Mouse (Mus musculus): ENCODE data around the gene Vamp2. TPM values are rescaled to one million over a fixed set of nuclear protein-coding genes. Genes with fewer than 3 reads are reported as not detected.

Gene Vamp2
- polyA plus RNA-seq, 1 experiment from 2014 or later = 103 TPM

- no peak overlapping the region for H3K27ac ChIP-seq
- peaks cover 89% of the 10 kb centered on the region for H3K36me3 ChIP-seq (replicated peaks)
- WGBS = 93% methylated on average over 14 of the region's 14 CpGs
- no peak overlapping the region for H3K9ac ChIP-seq
- no peak overlapping the region for H3K4me2 ChIP-seq
- peaks cover 18% of the 10 kb centered on the region for H3K4me1 ChIP-seq
- ATAC-seq (ENCODE audit: low FRiP score) = no peak
- H3K4me3 ChIP-seq (replicated peaks) = no peak overlapping the region
- H3K9me3 ChIP-seq = no peaks in the 10 kb centered on the region
- no peaks in the 10 kb centered on the region for H3K27me3 ChIP-seq
These were observed 16.2 kb downstream of the Vamp2 start for GRCm38 (mm10) chr11:69104487-69104886.

GRCm38 (mm10) chr11:69105227-69105626 lies 16.9 kb downstream of the Vamp2 start:
- Histone ChIP-seq H3K4me1 (peaks cover 11% of the 10 kb centered on the region), H3K36me3 (replicated peaks) (peaks cover 89% of the 10 kb centered on the region), H3K27ac (no peak overlapping the region), H3K27me3 (no peaks in the 10 kb centered on the region), H3K4me2 (no peak overlapping the region), H3K9me3 (no peaks in the 10 kb centered on the region), H3K4me3 (replicated peaks) (no peak overlapping the region), H3K9ac (no peak overlapping the region)
- ATAC-seq (ENCODE audit: low FRiP score) = no peak
- 93% methylated on average over 6 of the region's 6 CpGs for WGBS

DNA sequence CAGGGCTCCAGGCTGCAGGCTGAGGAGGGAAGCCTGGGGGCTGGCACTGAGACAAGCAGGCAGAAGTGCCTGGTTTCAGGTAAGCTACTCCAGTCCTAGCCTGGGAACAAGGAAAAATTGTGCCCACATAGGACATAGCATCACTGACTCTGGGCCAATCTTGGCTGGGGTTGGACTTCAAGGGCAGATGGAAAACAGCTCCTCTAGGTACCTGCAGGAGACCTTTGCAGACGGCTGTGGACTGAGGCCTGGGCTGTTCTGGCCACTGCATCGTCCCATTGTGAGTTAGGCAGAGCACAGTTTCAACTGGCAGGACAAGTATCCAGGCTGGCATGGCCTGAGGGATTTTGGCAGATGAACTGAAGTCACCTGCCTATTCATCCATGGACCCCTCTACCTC lies 17.5 kb downstream of the Vamp2 start:
- H3K27ac ChIP-seq = no peak overlapping the region
- H3K9me3 ChIP-seq = no peaks in the 10 kb centered on the region
- ATAC-seq (ENCODE audit: low FRiP score) = no peak
- H3K4me2 ChIP-seq = no peak overlapping the region
- no peak overlapping the region for H3K4me3 ChIP-seq (replicated peaks)
- peaks cover 87% of the 10 kb centered on the region for H3K36me3 ChIP-seq (replicated peaks)
- WGBS = 89% methylated on average over 2 of the region's 2 CpGs
- no peak overlapping the region for H3K9ac ChIP-seq
- H3K4me1 ChIP-seq = peaks cover 5% of the 10 kb centered on the region
- no peaks in the 10 kb centered on the region for H3K27me3 ChIP-seq

DNA sequence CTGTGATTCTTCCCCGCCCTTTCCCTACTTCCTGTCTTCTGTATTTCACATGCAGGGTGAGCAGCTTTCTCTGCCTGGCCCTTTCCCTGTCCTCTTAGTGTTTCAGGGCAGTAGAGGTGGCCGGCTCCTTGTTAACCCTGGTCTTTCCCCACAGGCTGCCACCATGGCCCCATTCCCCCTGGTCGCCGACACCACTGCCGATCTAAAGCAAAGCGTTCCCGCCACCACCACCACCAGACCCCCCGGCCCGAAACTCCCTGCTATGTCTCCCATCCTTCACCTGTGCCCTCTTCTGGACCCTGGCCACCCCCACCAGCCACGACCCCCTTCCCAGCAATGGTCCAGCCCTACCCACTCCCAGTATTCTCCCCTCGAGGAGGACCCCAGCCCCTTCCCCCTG lies 18.0 kb downstream of the Vamp2 start:
- WGBS = 93% methylated on average over 11 of the region's 11 CpGs
- no peak overlapping the region for H3K9ac ChIP-seq
- no peak overlapping the region for H3K27ac ChIP-seq
- no peaks in the 10 kb centered on the region for H3K9me3 ChIP-seq
- peaks cover 1% of the 10 kb centered on the region; the same call in 1 of the 2 replicates for H3K4me1 ChIP-seq
- no peak overlapping the region for H3K4me3 ChIP-seq (replicated peaks)
- H3K4me2 ChIP-seq = no peak overlapping the region
- peaks cover 82% of the 10 kb centered on the region for H3K36me3 ChIP-seq (replicated peaks)
- no peak for ATAC-seq (ENCODE audit: low FRiP score)
- H3K27me3 ChIP-seq = no peaks in the 10 kb centered on the region

DNA sequence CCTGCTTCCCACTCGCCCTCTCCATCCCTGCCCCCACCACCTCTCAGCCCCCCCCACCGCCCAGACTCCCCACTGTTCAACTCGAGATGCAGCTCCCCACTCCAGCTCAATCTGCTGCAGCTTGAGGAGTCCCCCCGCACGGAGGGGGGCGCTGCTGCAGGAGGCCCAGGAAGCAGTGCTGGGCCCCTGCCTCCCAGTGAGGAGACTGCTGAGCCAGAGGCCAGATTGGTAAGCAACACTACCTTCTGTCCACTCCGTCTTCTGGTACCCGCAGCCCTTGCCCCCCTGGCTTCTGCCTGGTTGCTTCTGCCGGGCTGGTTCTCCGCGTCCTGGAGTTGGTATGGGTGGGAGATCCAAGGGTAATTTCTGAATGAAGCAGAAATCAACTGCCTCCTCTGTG lies 18.6 kb downstream of the Vamp2 start:
- ATAC-seq (ENCODE audit: low FRiP score) = no peak
- WGBS = 78% methylated on average over 11 of the region's 11 CpGs
- H3K36me3 ChIP-seq (replicated peaks) = peaks cover 77% of the 10 kb centered on the region
- H3K27me3 ChIP-seq = peaks cover 3% of the 10 kb centered on the region; the same call in 1 of the 2 replicates
- H3K4me1 ChIP-seq = peaks cover 7% of the 10 kb centered on the region
- no peak overlapping the region for H3K4me3 ChIP-seq (replicated peaks)
- H3K9me3 ChIP-seq = no peaks in the 10 kb centered on the region
- no peak overlapping the region for H3K27ac ChIP-seq
- no peak overlapping the region for H3K4me2 ChIP-seq
- peak overlapping the region; percentile 12; the same call in 1 of the 2 replicates for H3K9ac ChIP-seq

DNA sequence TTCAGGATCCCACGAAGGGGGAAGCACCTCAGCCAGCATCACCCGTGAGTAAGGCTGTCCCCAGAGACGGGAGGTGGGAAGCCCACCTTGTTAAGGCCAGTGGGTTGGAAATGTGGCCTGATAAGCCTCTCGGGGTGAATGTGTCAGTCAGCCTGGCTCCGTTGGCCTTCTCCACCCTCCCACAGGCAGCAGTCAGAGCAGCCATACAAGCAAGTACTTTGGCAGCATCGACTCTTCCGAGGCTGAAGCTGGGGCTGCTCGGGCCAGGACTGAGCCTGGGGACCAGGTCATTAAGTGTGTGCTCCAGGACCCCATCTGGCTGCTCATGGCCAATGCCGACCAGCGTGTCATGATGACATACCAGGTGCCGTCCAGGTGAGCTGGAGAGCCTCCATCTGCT lies 19.4 kb downstream of the Vamp2 start:
- H3K27ac ChIP-seq = no peak overlapping the region
- no peak overlapping the region for H3K4me3 ChIP-seq (replicated peaks)
- peaks cover 68% of the 10 kb centered on the region for H3K36me3 ChIP-seq (replicated peaks)
- no peak for ATAC-seq (ENCODE audit: low FRiP score)
- 88% methylated on average over 11 of the region's 11 CpGs for WGBS
- H3K4me1 ChIP-seq = peaks cover 7% of the 10 kb centered on the region
- H3K9me3 ChIP-seq = no peaks in the 10 kb centered on the region
- no peak overlapping the region for H3K4me2 ChIP-seq
- no peak overlapping the region for H3K9ac ChIP-seq
- H3K27me3 ChIP-seq = peaks cover 11% of the 10 kb centered on the region

DNA sequence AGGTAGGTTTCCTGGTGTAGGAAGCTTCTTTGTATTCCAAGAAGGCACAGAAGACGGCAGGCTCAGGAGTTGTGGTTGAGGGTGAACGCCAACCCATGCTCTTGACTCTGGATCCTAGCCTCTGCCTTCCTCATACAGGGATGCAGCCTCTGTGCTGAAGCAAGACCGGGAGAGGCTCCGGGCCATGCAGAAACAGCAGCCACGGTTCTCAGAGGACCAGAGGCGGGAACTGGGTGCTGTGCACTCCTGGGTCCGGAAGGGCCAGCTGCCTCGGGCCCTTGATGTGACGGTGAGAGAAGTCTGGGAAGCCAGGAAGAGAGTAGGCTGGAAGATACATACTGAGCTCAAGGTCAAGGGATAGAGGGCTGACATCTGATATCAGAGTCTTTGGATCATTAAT lies 19.9 kb downstream of the Vamp2 start:
- H3K4me3 ChIP-seq (replicated peaks) = no peak overlapping the region
- H3K9ac ChIP-seq = no peak overlapping the region
- H3K27ac ChIP-seq = no peak overlapping the region
- H3K9me3 ChIP-seq = no peaks in the 10 kb centered on the region
- no peak overlapping the region for H3K4me2 ChIP-seq
- peaks cover 16% of the 10 kb centered on the region for H3K27me3 ChIP-seq
- H3K4me1 ChIP-seq = peaks cover 7% of the 10 kb centered on the region
- 93% methylated on average over 9 of the region's 9 CpGs for WGBS
- ATAC-seq (ENCODE audit: low FRiP score) = no peak
- peaks cover 63% of the 10 kb centered on the region for H3K36me3 ChIP-seq (replicated peaks)

DNA sequence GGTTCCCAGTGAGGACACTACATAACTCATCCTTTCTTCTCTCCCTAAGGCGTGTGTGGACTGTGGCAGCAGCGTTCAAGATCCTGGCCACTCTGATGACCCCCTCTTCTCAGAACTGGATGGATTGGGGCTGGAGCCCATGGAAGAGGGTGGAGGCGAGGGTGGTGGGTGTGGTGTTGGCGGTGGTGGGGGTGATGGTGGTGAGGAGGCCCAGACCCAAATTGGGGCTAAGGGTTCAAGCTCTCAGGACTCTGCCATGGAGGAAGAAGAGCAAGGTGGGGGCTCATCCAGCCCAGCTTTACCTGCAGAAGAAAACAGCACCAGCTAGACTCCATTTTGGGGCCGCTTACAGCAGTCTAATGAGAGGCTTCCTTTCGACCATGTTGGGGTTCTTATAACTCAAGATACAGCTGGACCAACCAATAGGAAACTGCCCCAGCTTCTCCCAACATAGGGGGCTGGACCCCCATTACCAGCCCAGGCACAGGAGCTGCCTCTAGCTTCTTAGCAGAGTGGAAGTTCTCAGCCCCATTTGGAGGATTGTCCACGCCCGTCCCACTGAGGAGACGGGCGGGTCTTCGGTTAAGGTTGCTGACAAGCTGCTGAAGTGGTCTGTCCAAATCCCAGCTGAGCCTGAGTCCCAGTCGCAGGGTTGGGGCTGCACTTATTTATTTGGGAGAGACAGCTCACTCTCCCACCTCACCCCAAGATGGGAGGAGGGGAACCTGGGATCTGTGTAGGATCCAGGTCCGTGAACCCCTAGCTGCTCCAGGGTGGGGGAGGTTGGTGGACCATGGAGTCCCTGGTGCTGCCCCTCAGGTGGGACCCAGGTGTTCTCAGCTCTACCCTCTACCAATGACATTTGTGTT lies 21.0 kb downstream of the Vamp2 start:
- Histone ChIP-seq H3K4me3 (replicated peaks) (0 out of 2 replicates have a peak overlapping the region, but pooled peaks have one; percentile 42), H3K36me3 (replicated peaks) (peaks cover 52% of the 10 kb centered on the region), H3K4me1 (peaks cover 7% of the 10 kb centered on the region), H3K9me3 (no peaks in the 10 kb centered on the region), H3K4me2 (no peak overlapping the region), H3K27me3 (peaks cover 17% of the 10 kb centered on the region), H3K9ac (no peak overlapping the region), H3K27ac (no peak overlapping the region)
- 79% methylated on average over 13 of the region's 13 CpGs for WGBS
- ATAC-seq (ENCODE audit: low FRiP score) = no peak

- peak overlapping the region; percentile 52 for H3K4me2 ChIP-seq
- H3K4me1 ChIP-seq = peaks cover 7% of the 10 kb centered on the region
- peaks cover 40% of the 10 kb centered on the region for H3K36me3 ChIP-seq (replicated peaks)
- peak; percentile 72 for ATAC-seq (ENCODE audit: low FRiP score)
- H3K9ac ChIP-seq = peak overlapping the region; percentile 36
- H3K9me3 ChIP-seq = no peaks in the 10 kb centered on the region
- peaks cover 22% of the 10 kb centered on the region for H3K27me3 ChIP-seq
- WGBS = under 1% methylated on average over 30 of the region's 30 CpGs
- H3K27ac ChIP-seq = peak overlapping the region; percentile 31; the same call in 1 of the 2 replicates
- H3K4me3 ChIP-seq (replicated peaks) = peak overlapping the region; percentile 42
These were observed 22.2 kb downstream of the Vamp2 start for GRCm38 (mm10) chr11:69110319-69111046.

DNA sequence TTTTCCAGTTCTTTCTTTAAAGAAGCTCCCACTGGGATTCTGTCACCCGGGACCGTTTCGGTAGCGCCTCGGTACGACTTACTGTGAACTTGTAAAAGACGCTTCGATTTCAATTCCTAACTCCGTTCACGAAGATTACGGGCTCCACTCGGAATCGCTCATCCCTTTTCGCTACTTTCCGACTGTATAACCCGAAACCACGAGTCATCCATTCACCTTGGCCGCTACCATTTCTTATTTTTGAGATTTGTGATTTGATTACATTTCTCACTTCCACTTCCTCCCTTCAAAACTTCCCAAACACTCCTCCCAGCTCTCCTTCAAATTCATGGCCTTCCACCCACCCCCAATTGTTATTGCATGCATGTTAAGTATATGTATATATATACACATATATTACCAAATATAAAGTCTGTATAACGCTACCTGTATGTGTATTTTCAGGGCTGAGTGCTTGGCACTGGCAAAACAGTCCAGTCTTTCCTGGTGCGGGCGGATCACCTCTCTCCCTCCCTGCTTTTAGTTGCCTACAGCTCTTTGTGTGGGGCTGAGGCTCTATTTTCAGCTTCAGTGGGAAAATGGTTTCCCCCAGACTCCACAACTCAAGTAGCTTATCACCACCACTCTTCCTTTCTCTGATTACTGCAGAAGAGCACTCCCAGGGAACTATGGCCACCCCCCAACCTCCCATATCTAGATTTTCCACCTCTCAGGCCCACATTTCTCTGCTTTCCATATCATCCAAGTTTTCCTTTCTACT lies 22.9 kb downstream of the Vamp2 start:
- no peak for ATAC-seq (ENCODE audit: low FRiP score)
- peaks cover 30% of the 10 kb centered on the region for H3K27me3 ChIP-seq
- 6% methylated on average over 21 of the region's 21 CpGs for WGBS
- H3K36me3 ChIP-seq (replicated peaks) = peaks cover 33% of the 10 kb centered on the region
- H3K4me1 ChIP-seq = peaks cover 7% of the 10 kb centered on the region
- H3K4me2 ChIP-seq = peak overlapping the region; percentile 52
- no peaks in the 10 kb centered on the region for H3K9me3 ChIP-seq
- H3K4me3 ChIP-seq (replicated peaks) = peak overlapping the region; percentile 42
- no peak overlapping the region for H3K27ac ChIP-seq
- H3K9ac ChIP-seq = peak overlapping the region; percentile 36

GRCm38 (mm10) chr11:69111865-69112264 lies 23.6 kb downstream of the Vamp2 start:
- Histone ChIP-seq H3K27me3 (peaks cover 36% of the 10 kb centered on the region), H3K4me3 (replicated peaks) (no peak overlapping the region), H3K9ac (no peak overlapping the region), H3K4me1 (peaks cover 10% of the 10 kb centered on the region), H3K27ac (no peak overlapping the region), H3K4me2 (peak overlapping the region; percentile 52; the same call in 1 of the 2 replicates), H3K36me3 (replicated peaks) (peaks cover 26% of the 10 kb centered on the region), H3K9me3 (no peaks in the 10 kb centered on the region)
- 69% methylated on average over 4 of the region's 4 CpGs for WGBS
- ATAC-seq (ENCODE audit: low FRiP score) = no peak

GRCm38 (mm10) chr11:69114018-69114417 lies 25.7 kb downstream of the Vamp2 start:
- Histone ChIP-seq H3K4me1 (peaks cover 17% of the 10 kb centered on the region), H3K36me3 (replicated peaks) (peaks cover 5% of the 10 kb centered on the region), H3K4me3 (replicated peaks) (no peak overlapping the region), H3K9ac (no peak overlapping the region), H3K27me3 (peaks cover 36% of the 10 kb centered on the region), H3K4me2 (no peak overlapping the region), H3K27ac (no peak overlapping the region), H3K9me3 (no peaks in the 10 kb centered on the region)
- ATAC-seq (ENCODE audit: low FRiP score) = no peak
- WGBS = 69% methylated on average over 3 of the region's 3 CpGs
